Mouse (Mus musculus) neural tube, embryonic 11.5 days (tissue): ENCODE data around the gene Arhgef38. TPM values are rescaled to one million over a fixed set of nuclear protein-coding genes. Genes with fewer than 3 reads are reported as not detected.

Experiments
- ATAC-seq: fragments of 200-750 bp; cut with Nextera tagmentation; 2 replicates; pipeline ENCODE4 v1.8.0; 2017; ENCODE audit warnings: moderate number of reproducible peaks, mild to moderate bottlenecking, moderate TSS enrichment, moderate library complexity; ENCODE audit not compliant: insufficient read depth, low FRiP score, low TSS enrichment
- DNase-seq: peaks from one replicate; pipeline ENCODE4 v3.0.0-alpha.2; 2015; ENCODE audit warnings: low spot score
- H3K27ac ChIP-seq: fragments of 300-500 bp; sonication (generic); 2 replicates; pipeline ENCODE4 v1.5.1; 2014; ENCODE audit warnings: low read depth, mild to moderate bottlenecking, low read length
- H3K27me3 ChIP-seq: fragments of 300-500 bp; sonication (generic); 2 replicates; pipeline ENCODE4 v1.6.1; 2014; ENCODE audit warnings: mild to moderate bottlenecking, low read length, mixed read lengths; ENCODE audit not compliant: control insufficient read depth, insufficient read depth
- H3K36me3 ChIP-seq: fragments of 300-500 bp; sonication (generic); 2 replicates; pipeline ENCODE4 v1.6.1; 2014; ENCODE audit warnings: mild to moderate bottlenecking, low read length, moderate library complexity, mixed read lengths; ENCODE audit not compliant: control insufficient read depth, insufficient read depth
- H3K4me1 ChIP-seq: fragments of 300-500 bp; sonication (generic); 2 replicates; pipeline ENCODE4 v1.6.1; 2014; ENCODE audit warnings: low read length, mixed read lengths; ENCODE audit not compliant: control insufficient read depth, insufficient read depth
- H3K4me2 ChIP-seq: fragments of 300-500 bp; sonication (generic); 2 replicates; pipeline ENCODE4 v1.6.1; 2014; ENCODE audit warnings: low read depth, mild to moderate bottlenecking, moderate library complexity
- H3K4me3 ChIP-seq: fragments of 300-500 bp; sonication (generic); 2 replicates; pipeline ENCODE4 v1.5.1; 2014; ENCODE audit warnings: low read depth, low read length
- H3K9ac ChIP-seq: fragments of 300-500 bp; sonication (generic); 2 replicates; pipeline ENCODE4 v1.6.1; 2014; ENCODE audit warnings: mild to moderate bottlenecking, low read length
- H3K9me3 ChIP-seq: fragments of 300-500 bp; sonication (generic); 2 replicates; pipeline ENCODE4 v1.6.1; 2016; ENCODE audit warnings: low read length; ENCODE audit not compliant: control insufficient read depth
- WGBS: fragments of 180-500 bp; shearing (Covaris S2); extraction: QIAGEN DNeasy Blood & Tissue Kit; methylation state at CpG from one replicate; pipeline ENCODE4 v1.1.7; 2014; 5-methylcytosine and 5-hydroxymethylcytosine counted together
- polyA plus RNA-seq: library from polyadenylated mRNA; unstranded; fragments of >200 nt; fragmentation: Nextera tagmentation; extraction: Ambion mirVana; gene quantifications from 2 replicates; pipeline ENCODE4 v1.2.1, GENCODE M21; 2014

Arhgef38 gene
- polyA plus RNA-seq, 1 experiment from 2014 or later: not detected

DNA sequence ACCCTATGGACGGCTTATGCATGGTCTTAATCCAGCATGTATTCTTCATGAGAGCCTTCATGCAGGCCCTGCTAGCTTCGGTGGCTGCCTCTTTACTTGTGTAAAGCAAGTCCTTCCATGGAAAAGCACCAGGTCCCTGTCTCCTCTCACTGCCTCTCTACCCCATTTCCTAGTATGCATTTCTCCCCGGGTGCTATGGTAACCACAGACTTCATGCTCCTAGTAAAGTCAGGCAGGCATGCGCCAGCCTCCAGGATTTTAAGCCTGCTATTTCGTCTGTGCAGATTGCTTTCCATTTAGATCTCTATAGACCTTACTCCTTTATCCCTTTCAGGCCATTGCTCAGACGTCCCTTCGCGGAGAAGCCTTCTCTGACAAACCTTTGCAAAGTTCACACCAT lies 80.1 kb downstream of the Arhgef38 start:
- Histone ChIP-seq H3K4me1 (no peaks in the 10 kb centered on the region), H3K27ac (no peak overlapping the region), H3K4me3 (no peak overlapping the region), H3K36me3 (no peaks in the 10 kb centered on the region), H3K4me2 (no peak overlapping the region), H3K9me3 (no peaks in the 10 kb centered on the region), H3K27me3 (no peaks in the 10 kb centered on the region), H3K9ac (no peak overlapping the region)
- DNase-seq (no peak), ATAC-seq (peak; percentile 27; the same call in 1 of the 2 replicates)
- WGBS: 77% methylated on average over 8 of the region's 8 CpGs

DNA sequence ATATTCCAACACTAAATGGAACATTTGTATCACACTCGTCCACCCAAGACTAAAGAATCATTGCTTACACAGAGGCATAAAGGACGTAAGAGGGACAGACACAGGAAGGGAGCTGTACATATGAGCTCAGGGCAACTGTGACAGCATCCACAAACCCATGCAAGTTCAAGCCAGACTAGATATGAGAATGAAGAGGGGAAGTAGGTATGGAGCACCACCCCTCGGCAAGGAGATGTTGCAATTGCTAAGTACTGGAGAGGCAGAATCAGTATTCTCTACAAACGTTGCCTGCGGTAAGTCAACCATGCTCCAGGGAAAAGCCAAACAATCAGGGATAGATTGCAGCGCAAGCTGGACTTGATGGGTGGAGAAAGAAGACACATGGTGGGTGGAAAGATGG lies 81.1 kb downstream of the Arhgef38 start:
- WGBS: 78% methylated on average over 6 of the region's 6 CpGs
- no peak for ATAC-seq
- Histone ChIP-seq H3K27ac (no peak overlapping the region), H3K4me1 (no peaks in the 10 kb centered on the region), H3K9me3 (no peaks in the 10 kb centered on the region), H3K4me3 (no peak overlapping the region), H3K36me3 (no peaks in the 10 kb centered on the region), H3K4me2 (no peak overlapping the region), H3K27me3 (no peaks in the 10 kb centered on the region), H3K9ac (no peak overlapping the region)
- DNase-seq: no peak

DNA sequence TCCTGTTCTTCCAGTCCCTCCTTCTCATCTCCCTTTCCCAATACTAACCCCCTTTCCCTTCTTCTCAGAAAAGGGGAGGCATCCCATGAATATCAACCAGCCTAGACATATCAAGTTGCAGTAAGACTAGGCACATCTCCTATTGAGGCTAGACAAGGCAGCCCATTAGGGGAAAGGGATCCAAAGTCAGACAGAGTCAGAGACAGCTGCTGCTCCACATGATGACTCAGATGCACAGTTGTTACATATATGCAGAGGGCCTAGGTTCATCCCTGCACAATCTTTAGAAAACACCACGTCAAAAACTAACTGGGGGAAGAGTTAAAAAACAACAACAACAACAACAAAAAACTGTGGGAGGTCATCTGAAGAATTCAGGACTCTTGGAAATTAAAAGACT lies 81.9 kb downstream of the Arhgef38 start:
- no peak overlapping the region for H3K9ac ChIP-seq
- ATAC-seq (no peak), DNase-seq (no peak)
- no peak overlapping the region for H3K27ac ChIP-seq
- 59% methylated on average over 1 of the region's 1 CpGs for WGBS
- no peaks in the 10 kb centered on the region for H3K36me3 ChIP-seq
- no peaks in the 10 kb centered on the region for H3K9me3 ChIP-seq
- no peaks in the 10 kb centered on the region for H3K4me1 ChIP-seq
- H3K4me3 ChIP-seq: no peak overlapping the region
- H3K4me2 ChIP-seq: no peak overlapping the region
- no peaks in the 10 kb centered on the region for H3K27me3 ChIP-seq

DNA sequence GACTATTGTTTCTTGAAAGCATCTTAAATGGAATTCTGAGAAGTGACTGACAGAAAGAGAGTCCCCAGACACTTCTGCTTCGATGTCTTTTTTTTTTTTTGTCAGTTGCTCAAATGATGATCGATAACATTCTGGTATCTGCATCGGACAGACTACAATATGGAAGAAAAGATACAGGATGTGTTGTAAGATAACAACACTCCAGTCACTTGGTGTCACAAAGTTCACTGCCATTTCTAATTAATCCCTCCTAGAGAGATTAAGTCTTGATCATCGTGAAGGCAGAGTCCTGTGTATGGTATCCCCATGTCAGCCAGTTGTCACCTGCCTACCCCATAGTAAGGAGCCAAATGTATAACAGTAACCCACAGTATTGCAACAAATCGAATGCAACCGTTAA lies 83.1 kb downstream of the Arhgef38 start:
- no peak overlapping the region for H3K4me2 ChIP-seq
- H3K36me3 ChIP-seq: no peaks in the 10 kb centered on the region
- H3K27me3 ChIP-seq: no peaks in the 10 kb centered on the region
- H3K27ac ChIP-seq: no peak overlapping the region
- DNase-seq: no peak
- H3K4me1 ChIP-seq: no peaks in the 10 kb centered on the region
- no peak overlapping the region for H3K4me3 ChIP-seq
- H3K9ac ChIP-seq: no peak overlapping the region
- H3K9me3 ChIP-seq: no peaks in the 10 kb centered on the region
- 92% methylated on average over 6 of the region's 6 CpGs for WGBS
- ATAC-seq: no peak

DNA sequence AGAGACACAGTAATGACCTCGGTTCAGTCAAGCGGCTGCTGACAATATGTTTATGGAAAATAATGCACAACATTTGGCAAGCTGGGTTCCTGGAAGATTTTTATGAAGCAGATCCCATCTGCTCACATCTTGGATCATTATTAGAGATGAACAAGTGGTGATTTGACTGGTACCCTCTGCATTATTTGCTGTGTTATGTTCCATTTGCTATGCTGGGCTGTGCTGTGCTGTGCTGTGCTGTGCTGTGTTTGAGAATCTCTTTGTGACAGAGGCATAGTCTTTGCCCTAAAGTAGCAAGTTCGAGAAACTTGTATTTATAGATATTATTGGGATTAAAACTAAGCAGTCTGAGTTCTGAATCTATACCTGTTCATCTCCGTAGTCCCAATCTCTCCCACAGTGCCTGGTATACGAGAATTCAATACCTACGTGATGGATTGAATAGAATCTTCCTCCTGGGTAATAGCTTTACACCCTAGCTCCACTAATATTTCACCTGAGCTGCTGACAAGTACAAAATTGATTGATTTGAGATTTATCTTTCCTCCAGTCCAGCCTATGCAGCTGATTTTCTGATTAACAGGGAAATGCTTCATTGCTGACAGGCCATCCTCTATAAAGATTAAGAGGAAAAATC lies 90.1 kb downstream of the Arhgef38 start:
- no peak for DNase-seq

DNA sequence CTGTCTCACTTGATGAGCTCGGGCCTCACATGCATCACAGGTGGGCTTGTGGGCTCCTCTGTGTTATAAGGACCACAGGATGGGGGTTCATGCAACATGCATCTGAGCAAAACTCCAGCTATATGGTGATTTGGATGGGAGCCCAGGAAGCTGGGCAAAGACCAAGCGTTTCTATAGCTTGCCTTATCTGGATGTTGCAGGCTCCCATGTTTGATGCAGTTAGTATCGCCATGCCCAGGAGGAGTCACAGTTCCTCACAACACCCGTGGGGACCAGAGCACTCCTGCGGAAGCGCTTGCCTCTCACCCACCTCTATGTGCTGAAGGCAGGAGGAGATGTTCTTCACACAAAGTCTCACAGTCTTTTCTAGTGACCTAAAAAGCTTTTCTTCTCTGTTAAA lies 92.9 kb downstream of the Arhgef38 start:
- WGBS: 92% methylated on average over 6 of the region's 6 CpGs
- Histone ChIP-seq H3K36me3 (no peaks in the 10 kb centered on the region), H3K4me2 (no peak overlapping the region), H3K27ac (no peak overlapping the region), H3K9me3 (no peaks in the 10 kb centered on the region), H3K4me1 (no peaks in the 10 kb centered on the region), H3K4me3 (no peak overlapping the region), H3K27me3 (no peaks in the 10 kb centered on the region), H3K9ac (no peak overlapping the region)
- DNase-seq: no peak
- ATAC-seq: no peak

More for the DNA sequence above, 90.1 kb downstream of the Arhgef38 start:
- Histone ChIP-seq H3K9me3 (no peaks in the 10 kb centered on the region), H3K4me3 (no peak overlapping the region), H3K4me2 (no peak overlapping the region), H3K4me1 (no peaks in the 10 kb centered on the region), H3K27ac (no peak overlapping the region), H3K9ac (no peak overlapping the region), H3K36me3 (no peaks in the 10 kb centered on the region), H3K27me3 (no peaks in the 10 kb centered on the region)
- peak; percentile 53 for ATAC-seq
- 84% methylated on average over 6 of the region's 6 CpGs for WGBS

DNA sequence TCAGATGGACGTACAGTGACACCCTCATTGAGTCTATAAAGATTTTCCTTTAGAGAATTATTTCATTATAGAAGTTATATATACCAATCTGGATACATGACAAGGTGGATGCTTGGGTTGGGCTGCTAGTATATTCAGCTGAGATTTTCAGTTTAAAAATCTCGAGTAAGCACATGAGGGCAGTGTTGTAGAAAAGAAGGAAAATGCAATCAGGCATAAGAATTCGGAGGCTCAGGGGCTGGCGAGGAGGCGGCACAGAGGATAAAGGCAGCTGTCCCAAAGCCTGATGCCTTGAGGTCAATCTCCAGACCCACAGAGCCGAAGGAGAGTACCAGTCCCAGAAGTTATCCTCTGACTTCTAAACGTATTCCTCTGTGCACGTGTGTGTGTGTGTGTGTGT lies 102.1 kb downstream of the Arhgef38 start:
- no peak overlapping the region for H3K4me2 ChIP-seq
- no peak overlapping the region for H3K27ac ChIP-seq
- no peaks in the 10 kb centered on the region for H3K27me3 ChIP-seq
- ATAC-seq (no peak), DNase-seq (no peak)
- no peaks in the 10 kb centered on the region for H3K36me3 ChIP-seq
- no peak overlapping the region for H3K4me3 ChIP-seq
- no peaks in the 10 kb centered on the region for H3K4me1 ChIP-seq
- no peak overlapping the region for H3K9ac ChIP-seq
- no peaks in the 10 kb centered on the region for H3K9me3 ChIP-seq
- 84% methylated on average over 8 of the region's 8 CpGs for WGBS

DNA sequence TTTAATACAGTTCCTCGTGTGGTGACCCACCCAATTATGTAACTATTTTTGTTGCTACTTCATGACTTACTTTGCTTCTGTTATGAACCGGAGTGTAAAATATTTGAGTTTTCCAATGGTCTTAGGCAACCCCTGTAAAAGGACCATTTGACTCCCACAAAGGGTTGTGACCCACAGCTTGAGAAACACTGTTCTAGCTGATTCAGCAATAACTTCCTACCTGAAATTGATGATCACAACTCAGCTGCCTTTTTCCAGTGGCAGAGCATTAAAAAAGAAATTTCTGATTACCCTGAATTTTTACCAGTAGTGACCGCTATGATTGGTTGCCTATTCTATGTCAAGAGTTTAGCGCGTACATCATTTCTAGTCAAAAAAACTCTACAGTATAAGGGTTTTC lies 103.4 kb downstream of the Arhgef38 start:
- Histone ChIP-seq H3K36me3 (no peaks in the 10 kb centered on the region), H3K4me2 (no peak overlapping the region), H3K27ac (no peak overlapping the region), H3K9ac (no peak overlapping the region), H3K9me3 (no peaks in the 10 kb centered on the region), H3K4me3 (no peak overlapping the region), H3K4me1 (no peaks in the 10 kb centered on the region), H3K27me3 (no peaks in the 10 kb centered on the region)
- ATAC-seq (no peak), DNase-seq (no peak)
- 90% methylated on average over 5 of the region's 5 CpGs for WGBS

DNA sequence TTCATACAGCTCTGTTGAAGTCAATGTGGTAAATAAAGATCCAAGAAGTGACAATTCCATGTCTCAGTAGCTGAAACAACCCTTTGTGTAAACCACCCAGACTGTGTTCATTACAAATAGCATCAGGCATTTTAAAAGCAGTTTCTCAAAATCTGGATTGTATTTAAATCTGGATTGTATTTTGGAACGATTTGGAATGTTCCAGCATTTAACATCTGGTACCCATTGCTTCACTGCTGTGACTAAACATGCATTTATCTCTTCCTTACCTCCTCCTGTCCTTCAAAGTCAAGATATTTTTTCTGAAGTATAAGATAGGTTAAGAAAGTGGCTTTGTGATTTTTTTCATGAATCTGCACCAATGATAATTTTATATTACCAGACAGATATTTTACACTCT lies 121.5 kb downstream of the Arhgef38 start:
- H3K9ac ChIP-seq: no peak overlapping the region
- no peaks in the 10 kb centered on the region for H3K9me3 ChIP-seq
- DNase-seq (no peak), ATAC-seq (no peak)
- no peak overlapping the region for H3K27ac ChIP-seq
- WGBS: 46% methylated on average over 1 of the region's 1 CpGs
- H3K36me3 ChIP-seq: peaks cover 5% of the 10 kb centered on the region
- no peak overlapping the region for H3K4me3 ChIP-seq
- H3K27me3 ChIP-seq: no peaks in the 10 kb centered on the region
- H3K4me1 ChIP-seq: no peaks in the 10 kb centered on the region
- H3K4me2 ChIP-seq: no peak overlapping the region
